Mouse (Mus musculus) brain, embryonic 14.5 days (tissue): Measurements from ENCODE around the gene Entpd5. TPM values are rescaled to one million over a fixed set of nuclear protein-coding genes. Genes with fewer than 3 reads are reported as not detected.

ENCODE experiments used
- DNase-seq: peaks from one replicate; pipeline ENCODE4 v3.0.0-alpha.2; 2011; ENCODE audit warnings: low read depth
- CTCF ChIP-seq: fragments of 200-500 bp; IDR thresholded peaks from 2 replicates; pipeline ENCODE4 v1.5.1; 2012; ENCODE audit warnings: inconsistent platforms, mild to moderate bottlenecking, moderate library complexity, borderline replicate concordance; ENCODE audit not compliant: insufficient read depth, insufficient read length; ENCODE audit errors: extremely low read depth
- POLR2A ChIP-seq: fragments of 200-500 bp; IDR thresholded peaks from 2 replicates; pipeline ENCODE4 v1.6.1; 2012; ENCODE audit warnings: mild to moderate bottlenecking, inconsistent platforms, borderline replicate concordance; ENCODE audit not compliant: poor library complexity, insufficient read depth, insufficient read length, severe bottlenecking; ENCODE audit errors: extremely low read depth
- polyA plus RNA-seq: library from polyadenylated mRNA; depleted of rRNA; stranded (reverse); fragments of >200 nt; gene quantifications from 2 replicates; pipeline ENCODE4 v1.2.3, GENCODE M21; 2012; rRNA removed

Entpd5 gene
- polyA plus RNA-seq = 7.1 and 9.8 TPM in 2 replicates

DNA sequence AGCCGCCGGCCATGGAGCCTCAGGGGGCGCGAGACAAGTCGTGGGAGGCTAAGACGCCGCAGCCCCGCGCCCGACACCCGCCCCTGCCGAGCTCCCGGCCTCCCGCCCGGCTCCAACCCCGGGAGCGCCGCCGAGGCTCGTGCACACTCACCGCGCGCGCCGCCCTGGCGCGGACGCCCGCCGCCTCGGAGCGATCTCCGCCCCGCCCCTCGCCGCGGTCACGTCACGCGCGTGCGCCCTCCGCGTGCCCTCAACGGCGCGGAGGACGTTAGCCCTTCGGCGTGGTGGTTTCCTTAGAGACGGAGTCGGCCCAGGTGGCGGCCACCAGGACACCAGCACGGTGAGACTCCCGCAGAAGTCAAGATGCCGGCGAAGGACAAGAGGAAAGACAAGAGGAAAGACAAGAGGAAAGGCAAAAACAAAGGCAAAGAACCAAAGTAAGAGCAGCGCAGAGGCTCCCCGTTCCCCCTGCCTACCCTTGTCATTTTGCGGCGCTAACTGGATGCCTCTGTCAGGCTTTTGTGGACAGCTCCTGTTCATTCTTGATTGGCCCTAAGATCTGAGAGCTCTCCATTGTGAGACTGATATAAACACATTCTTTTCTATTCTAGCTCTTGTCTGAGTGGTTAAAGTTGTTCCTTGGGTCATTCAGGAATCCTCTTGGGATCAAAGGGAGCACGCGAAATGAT lies at the start of gene Entpd5, which contains the start of gene Bbof1:
Gene Entpd5, minus strand, starts transcription at position 211 of the 689 bp plus-strand sequence.
Gene Bbof1, plus strand, starts transcription at position 253 of the 689 bp plus-strand sequence.
- DNase-seq = peak; percentile 94
- no peak for TF ChIP-seq CTCF
- TF ChIP-seq POLR2A = peak; percentile 98

DNA sequence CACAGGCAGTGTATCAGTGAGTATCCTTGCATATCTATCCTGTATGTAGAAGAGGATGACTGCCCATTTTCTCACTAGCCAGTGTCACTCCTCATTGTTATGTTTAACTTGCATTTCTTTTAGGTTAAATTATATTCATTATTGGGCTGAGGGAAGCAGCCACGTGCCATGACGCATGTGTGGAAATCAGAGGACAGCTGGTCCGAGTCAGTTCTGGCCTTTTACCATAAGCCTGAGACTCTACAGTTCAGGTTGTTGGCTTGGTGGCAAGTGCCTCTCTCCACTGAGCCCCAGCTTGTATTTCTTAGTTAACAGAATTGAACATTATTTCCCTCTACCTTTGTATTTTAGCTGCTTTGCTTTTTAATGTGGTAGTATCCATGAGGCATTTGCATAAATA lies 48.1 kb upstream of the Entpd5 start:
- DNase-seq = no peak
- TF ChIP-seq POLR2A = no peak
- TF ChIP-seq CTCF = no peak

DNA sequence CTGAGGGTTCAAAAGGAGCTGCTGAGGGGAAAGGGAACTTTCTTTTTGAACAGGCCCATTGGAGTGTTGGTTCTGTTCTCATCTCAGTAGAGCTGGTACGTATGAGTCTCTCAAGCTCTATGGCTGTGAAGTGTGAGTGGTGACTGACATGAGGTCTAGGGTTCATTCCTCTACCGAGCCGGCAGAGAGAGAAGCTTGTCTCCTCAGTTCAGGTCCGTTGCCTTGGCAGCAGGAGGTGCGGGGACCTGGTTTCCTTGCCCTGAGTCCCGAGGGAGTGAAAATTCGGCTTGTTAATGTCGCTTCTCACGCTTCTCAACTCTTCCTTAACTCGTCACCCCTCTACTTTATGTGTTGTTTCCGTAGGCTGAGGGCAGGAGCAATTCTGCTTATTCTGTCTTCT lies 43.0 kb upstream of the Entpd5 start:
- TF ChIP-seq CTCF = no peak
- TF ChIP-seq POLR2A = no peak
- DNase-seq = no peak

DNA sequence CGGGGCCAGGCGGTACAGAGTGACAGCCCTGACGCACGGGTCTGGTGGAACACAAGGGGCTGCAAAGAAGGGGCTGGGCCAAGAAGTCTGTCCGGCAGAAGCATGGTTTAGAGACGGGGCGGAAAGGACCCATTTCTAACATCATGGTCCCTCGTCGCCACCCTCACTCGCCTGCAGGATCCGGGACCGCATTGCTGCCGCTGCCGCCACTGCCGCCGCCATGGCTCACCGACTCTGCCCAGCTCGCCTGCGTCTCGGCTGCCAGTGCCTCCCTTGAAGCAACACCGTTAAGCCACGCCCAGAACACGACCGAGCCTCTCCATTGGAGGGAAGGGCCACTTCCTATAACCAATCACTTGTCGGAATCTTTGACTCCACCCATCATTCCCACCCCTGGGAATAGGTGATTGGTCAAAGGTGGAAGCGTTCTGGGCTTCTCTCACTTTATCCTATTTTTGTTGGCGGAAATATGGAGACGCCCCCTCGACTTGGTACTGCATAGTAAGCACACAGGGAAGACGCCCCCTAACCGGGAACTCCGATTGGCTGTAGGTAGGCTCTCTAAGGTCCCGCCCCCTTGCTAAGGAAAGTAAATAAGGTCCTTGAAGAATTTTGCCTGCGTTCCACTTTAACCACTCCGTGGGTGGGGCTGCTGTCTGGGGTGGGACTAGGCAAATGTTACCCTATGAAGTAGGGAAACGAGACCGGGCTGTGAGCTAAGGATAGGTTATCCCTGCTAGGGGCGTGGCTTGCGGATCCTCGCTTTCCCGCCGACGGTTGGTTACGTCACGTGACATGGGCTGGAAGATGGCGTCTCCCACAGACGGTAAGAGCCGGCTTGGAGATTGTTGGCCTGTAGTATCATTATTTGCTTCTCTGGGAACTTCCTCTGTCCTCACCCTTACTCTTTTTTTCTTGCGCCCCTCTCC lies 42.2 kb upstream of the Entpd5 start, which contains the start of the genes Aldh6a1 and Lin52:
Gene Aldh6a1, minus strand, starts transcription at position 287 of the 929 bp plus-strand sequence.
Gene Lin52, plus strand, starts transcription at position 705 of the 929 bp plus-strand sequence.
- no peak for TF ChIP-seq CTCF
- TF ChIP-seq POLR2A = peak; percentile 86
- DNase-seq = peak; percentile 100

DNA sequence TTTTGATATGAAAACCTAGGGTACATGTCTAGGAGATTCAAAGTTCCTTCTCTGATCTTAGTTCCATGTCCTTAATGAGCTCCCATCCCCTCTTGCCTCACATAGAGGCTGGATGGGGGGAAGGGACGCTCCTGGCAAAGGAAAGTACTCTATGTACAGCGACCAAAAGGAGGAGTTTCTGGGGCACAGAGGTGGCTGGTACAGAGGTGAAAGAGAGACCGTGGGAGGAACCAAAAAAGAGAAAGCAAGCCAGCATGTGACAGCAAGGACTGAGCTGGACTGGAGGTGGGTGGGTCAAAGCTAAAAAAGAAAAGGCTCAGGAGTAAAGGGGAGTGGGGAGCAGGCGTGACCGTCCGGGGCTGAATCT lies 41.5 kb upstream of the Entpd5 start:
- no peak for DNase-seq
- no peak for TF ChIP-seq CTCF
- no peak for TF ChIP-seq POLR2A

DNA sequence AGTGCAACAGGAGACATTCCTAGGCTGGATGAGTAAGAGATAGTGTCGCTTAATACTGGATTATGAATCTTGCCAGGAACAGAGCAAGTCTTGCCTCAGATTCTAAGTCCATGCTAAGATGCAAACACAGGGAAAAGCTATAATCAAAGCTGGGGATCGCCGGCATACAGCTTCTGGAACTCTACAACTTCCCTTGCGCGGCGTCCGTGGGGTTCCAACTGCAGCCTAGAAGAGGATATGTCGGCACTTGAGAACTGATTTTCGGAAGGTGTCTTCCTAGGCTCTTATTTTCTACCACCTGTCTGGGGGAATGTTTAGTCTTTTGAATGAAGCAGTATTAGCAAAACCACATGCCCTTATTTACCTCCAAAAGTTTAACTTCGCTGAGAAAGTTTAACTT lies 41.1 kb upstream of the Entpd5 start:
- no peak for DNase-seq
- TF ChIP-seq CTCF (no peak), POLR2A (no peak)

DNA sequence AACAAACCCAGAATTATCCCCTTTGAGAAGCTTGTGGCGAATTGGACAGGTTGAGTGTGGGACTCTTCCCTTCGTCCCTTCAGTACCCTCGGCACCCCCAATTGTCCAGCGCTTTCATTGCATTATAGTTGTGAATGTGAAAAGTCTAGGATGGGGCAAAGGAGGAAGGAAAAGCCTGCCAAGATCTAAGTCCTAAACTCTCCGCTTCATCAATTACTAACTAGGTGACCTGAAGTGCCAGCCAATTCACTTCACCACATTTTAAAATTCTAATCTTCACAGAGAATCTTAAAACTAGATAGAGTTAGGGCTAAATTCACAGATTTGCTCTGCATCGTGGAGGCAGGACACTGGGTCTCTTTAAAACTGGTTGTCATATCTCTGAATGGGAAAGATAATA lies 39.4 kb upstream of the Entpd5 start:
- TF ChIP-seq CTCF (no peak), POLR2A (no peak)
- no peak for DNase-seq

DNA sequence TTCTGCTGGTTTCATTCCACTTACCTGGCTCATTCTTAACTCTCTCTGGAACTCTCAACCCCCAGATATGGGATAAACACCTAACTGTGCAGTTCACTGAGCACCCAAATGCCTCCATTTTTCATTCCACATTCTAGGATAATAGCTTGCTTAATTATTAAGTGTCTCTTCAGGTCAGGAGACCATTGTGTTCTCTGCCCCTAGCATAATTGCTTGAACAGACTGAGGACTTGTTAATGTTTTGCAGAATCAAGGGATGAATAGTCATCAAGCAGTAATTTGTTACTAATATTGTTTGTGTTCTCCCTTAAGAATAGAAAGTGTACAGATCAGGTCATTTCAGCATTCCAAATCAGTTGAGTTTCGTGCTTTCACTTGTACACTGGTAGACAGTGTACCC lies 38.6 kb upstream of the Entpd5 start:
- no peak for TF ChIP-seq POLR2A
- no peak for TF ChIP-seq CTCF
- no peak for DNase-seq

DNA sequence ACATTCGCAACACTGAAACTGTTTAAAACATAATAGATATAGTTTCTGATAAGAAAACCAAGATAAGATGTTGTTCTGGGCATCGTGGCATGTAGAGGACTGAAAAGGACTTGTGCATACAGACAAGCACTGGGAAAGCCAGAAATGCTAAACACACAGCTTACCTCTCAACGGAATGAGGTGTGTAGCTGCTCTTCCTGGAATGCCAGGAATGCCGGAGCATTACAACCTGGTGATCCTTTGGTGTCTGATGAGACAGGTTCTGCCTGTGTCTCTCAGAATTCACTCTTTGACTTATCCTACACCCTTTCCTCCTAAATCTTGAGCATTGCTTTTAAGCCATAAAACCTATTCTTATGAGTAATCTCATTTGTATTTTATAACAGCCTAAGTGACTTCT lies 33.7 kb upstream of the Entpd5 start:
- no peak for DNase-seq
- no peak for TF ChIP-seq POLR2A
- TF ChIP-seq CTCF = no peak

DNA sequence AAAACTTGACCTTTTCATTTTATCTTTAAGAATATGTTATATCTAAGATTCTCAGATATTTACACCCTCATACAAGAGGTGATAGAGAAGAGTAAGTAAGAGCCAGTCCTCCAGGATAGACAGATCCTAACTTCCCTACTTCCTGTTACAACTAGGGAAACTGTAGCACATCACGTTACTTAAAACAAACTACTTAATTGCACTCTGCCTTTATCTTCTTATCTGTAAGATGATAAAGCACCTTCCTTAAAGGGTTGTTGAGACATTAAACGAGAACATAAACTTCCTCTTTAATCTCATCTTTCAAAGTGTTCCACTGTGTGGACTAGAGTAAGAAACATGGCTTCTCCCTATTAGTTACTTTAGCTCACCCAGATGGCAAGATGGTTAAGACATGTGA lies 29.9 kb upstream of the Entpd5 start:
- no peak for DNase-seq

DNA sequence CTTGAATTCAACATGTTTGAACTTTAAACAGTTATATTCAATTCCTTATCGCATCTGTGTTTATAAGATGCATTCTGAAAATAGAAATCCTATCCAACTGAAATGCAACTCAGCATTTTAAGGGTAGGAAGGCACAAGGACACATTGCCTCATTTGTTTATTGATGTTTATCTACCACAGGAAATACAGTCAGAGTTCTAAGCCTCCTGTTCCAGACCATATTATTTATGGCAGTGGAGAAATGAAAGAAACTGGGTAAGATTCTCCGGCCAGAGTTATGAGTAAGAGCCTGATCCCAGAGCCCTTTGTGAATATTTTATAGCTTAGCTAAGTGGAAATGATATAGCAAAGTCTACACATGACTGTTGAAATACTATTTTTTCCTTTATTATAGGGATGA lies 21.0 kb upstream of the Entpd5 start:
- TF ChIP-seq CTCF (no peak), POLR2A (no peak)
- DNase-seq = no peak

More for the DNA sequence above, 29.9 kb upstream of the Entpd5 start:
- TF ChIP-seq POLR2A (no peak), CTCF (no peak)

DNA sequence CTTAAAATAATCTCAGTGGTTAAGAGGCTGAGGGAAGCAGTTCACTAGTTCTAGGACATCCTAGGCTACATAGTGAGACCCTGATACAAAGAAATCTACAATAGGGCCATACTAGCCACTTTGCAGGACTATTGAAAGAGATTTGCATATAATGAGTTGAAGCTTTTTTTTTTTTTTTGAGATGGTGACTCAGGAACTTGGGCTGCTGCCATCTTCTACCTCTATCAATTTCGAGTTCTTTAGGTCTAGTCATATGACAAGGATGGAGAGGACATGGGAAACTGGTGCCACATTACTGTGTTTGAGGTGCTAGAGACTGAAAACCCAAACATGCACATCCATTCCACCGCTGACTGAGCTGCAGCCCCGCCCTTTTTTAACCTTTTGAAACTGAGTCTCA lies 15.2 kb upstream of the Entpd5 start:
- TF ChIP-seq CTCF = no peak
- TF ChIP-seq POLR2A = no peak
- no peak for DNase-seq

DNA sequence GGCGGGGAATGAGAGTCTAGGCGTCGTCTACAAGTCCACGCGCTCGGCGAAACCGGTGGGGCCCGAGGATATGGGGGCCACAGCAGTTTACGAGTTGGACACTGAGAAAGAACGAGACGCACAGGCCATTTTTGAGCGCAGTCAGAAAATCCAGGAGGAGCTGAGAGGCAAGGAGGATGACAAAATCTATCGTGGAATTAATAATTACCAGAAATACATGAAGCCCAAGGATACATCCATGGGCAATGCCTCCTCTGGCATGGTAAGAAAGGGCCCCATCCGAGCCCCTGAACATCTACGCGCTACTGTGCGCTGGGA lies 8.7 kb upstream of the Entpd5 start:
- DNase-seq = no peak
- TF ChIP-seq CTCF (no peak), POLR2A (no peak)
